Mouse (Mus musculus): ENCODE data around the gene Tssk2.

The Tssk2 gene

DNA sequence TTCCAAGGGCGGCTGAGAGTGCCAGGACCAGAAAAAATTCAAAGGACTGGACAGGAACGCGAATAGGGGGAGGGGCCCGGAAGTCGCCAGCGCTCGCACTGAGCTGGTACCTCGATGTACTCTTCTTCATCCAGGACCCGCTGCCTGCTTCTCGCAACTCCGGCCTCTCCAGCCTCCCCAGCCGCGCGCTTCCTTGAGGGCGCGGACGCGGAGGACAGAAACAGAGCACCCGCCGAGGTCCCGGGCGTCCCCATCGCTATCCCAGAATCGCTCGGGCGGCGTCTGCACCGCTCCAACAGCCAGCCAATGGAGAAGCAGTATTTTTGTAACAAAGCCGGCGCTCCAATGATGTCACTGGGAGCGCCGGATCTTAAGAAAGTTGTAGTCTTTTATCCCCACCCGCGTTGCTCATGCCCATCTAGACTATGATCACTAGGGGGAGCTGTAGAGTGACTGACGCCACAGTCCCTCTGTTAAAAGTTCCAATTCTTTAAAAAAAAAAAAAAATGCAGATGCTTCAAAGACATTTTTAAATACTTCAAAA lies 12.7 kb downstream of the Tssk2 start, which contains the start of gene Ess2:
Gene Ess2, minus strand, starts transcription at position 297 of the 544 bp plus-strand sequence.
- peak; percentile 86 to 90 for DNase-seq (ENCODE audit: low spot score in 2 of 2)

DNA sequence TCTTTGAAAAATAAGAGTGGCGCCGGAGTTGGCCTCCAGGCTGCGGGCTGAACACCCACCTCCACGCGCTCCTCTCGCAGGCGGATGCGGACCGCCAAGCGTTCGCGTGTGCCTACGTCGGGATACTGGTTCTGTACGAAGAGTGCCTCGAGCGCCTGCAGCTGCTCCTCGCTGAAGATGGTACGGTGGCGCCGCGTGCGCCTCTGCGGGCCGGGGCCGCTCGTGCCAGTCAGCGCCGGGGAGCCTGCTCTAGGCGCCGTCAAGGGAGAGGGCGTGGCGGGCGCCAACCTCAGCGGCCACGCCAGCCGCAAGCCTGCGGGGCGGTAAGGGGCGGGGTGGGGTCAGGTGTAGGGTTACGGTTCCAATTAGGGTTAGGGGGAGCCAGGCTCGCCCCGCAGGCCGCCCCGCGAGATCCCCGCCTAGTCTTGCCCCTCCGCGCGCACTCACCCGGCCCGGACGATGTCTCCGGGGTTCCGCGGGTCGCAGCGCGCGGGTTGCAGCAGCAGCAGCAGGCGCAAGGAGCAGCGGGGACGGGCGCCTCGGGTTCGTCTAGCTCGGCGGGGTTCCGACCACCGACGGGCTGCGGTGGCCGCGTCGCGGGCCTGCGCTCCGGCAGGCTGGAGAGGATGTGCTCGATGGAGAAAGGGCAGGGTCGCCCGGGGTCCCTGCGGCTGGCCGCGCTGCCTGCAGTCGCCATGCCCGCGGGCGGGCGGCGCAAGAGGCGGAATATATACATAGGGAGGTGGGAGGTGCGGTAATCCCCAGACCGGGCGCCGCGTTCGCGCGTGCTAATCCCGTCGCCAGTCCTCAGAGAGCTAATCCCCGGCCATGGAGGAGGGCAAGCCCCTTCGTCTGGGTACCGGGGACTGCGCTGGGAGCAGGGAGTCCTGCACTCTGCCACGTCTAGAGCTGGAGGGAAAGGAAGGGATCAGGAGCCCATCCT lies 16.1 kb downstream of the Tssk2 start, which contains the start of gene Gsc2:
Gene Gsc2, minus strand, starts transcription at position 753 of the 943 bp plus-strand sequence.
- DNase-seq (ENCODE audit: low spot score in 2 of 2): no peak

DNA sequence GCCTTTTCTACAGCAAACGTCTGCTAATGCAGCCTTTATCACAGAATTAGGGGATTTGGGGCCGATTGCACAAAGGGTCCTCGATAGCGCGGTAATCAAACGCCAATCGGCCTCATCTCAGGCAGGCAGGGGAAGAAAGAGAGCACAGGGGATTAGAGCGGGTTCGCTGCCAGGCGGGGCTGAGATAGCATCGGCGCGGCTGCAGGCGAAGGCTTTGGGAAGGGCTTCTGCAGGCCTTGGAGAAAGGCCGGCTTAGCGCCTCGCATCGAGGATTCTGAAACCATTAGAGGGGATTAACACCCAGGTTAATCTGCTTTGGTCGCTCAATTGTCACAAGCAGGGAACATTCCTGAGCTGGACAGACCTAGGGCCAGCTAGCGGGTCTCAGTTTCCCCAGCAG lies 22.1 kb downstream of the Tssk2 start:
- no peak for DNase-seq (ENCODE audit: low spot score in 2 of 2)

DNA sequence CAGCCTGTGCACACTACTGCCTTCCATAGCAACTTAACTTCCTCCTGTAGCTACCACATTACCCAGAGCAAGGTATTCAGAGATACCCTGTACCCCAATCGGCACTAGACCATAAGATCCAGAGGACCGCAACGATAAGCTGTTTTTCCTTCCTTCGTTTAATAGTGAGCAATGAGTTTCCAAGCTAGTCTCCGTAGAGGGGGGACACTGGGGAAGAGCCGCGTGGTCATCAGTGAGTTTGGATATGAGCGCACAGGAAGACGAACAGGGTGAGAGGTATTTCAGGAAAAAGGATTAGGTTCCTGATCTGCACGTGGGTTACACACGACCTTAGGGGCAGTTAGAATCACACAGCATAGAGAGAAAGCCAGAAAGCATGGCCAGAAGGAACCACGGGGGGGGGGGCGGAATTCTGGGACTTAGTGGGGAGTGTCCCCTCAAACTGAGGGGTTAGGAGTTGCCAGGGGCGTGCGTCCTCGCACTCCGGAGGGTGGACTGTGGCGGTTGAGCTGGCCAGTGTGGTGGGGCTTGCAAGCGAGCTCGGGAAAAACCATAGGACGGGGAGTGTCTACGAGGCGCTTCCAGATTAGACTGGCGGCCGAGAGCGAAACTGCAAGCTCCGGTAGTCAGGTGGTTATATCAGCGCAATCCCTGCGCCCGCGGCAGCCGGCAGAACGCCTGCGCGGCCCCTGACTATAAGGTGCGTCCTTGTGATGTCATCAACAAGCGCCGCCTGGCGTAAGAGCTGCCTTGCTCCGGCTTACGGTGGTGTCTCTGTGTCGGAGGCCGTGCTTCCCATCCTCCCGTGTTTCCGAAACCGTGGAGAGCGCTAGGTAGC lies 23.1 kb downstream of the Tssk2 start:
- peak; percentile 92 to 96 for DNase-seq (ENCODE audit: low spot score in 2 of 2)

DNA sequence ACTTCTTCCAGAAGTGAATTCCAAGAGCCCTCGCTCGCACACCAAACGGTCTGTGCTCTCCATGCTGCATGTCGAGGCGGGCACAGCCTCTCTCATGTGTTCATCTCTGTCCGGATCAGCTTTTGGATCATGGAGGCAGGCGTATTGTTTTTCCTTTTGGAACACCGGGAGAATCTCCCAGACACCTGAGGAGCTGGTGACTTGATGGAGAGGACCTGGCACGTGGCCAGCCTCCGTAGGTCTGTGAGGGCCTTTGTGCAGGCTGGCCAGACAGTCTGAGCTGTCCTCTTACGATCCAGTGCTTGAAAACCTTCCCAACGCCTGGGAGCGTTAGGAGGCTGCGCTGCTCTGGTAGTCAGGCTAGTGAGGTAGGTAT lies 23.7 kb downstream of the Tssk2 start:
- no peak for DNase-seq (ENCODE audit: low spot score in 2 of 2)

DNA sequence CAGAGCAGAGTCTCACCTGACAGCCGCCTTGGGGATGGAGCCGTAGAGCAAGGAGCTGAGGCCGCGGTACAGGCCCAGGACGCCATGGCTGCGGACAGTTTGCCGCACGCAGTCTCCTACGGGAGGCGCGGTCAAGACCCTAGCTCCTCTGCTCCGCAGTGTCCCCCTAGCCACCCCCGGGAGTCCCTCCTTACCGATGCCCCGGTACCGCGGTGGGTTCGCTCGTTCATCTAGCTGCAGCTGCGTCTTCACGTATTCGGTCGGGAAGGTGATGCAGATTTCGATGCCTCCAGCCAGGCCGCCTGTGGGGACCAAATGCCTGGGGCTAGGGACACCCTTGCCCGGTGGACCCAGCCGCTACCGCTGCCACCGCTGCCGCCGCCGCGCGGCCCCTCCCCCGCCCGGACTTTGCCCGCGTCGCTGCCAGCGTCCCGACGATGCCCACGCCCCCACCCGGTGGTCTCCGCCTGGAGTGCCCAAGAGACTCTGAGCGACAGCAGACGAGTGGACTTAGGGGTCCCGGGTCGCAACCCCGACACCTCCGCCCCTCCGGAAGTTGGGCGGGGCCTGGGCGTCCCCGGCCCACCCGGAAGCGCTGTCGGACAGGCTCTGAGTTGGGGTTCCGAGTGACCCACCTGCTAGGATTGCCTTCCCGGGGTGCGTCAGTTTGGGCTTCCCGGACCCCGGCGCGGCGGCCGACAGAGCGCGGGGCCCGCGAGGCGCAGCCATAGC lies 29.1 kb downstream of the Tssk2 start:
- peak; percentile 32 to 78 for DNase-seq (ENCODE audit: low spot score in 2 of 2)

DNA sequence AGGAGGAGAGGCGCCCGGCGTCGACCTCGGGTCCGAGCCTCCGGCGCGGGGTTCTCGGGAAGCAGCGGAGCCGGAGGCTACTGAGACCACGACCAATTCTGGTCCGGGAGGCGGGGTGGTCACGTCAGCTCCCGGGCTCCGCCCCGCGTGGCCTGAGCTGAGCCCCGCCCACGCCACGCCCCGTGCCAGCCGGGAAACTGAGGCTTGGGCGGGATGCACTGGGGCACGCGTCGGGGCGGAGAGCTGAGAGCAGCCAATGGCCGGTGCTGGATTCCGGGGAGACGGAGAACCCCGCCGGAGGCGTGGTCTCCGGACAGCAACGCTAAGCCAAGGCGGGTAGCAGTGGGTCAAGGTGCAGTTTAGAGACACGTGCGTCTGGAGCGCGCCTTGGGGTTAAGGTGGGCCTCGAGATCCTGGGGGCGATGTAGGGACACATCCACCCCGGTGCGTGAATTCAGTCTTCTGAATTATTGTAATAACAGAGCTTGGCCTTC lies 29.7 kb downstream of the Tssk2 start, which contains the start of gene Slc25a1:
Gene Slc25a1, minus strand, starts transcription at position 133 of the 494 bp plus-strand sequence.
- DNase-seq (ENCODE audit: low spot score in 2 of 2): peak; percentile 81 to 87

DNA sequence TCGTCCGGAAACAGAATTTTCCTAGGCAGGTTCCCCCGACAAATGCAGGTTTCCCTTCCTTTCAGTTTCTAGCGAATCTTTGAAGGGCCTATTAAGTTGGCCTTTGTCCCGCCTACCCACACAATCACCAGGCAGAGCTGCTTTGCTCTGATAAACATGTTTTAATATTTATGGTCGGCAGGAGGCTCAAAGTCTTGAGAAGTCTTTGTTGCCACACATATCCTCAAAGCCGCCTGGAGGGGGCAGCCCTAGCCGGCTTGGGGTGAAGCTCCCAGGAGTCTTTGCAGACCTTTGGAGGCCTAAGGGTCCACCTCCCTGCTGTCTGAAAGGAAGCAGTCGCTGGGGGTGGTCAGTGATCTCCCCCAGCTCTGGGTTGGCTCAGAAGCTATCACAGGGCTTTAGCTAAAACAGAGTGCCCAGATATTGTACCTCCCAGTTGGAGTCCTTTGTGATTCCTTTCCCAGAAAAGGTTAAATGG lies 30.2 kb downstream of the Tssk2 start:
- DNase-seq (ENCODE audit: low spot score in 2 of 2): peak; percentile 82 to 87

DNA sequence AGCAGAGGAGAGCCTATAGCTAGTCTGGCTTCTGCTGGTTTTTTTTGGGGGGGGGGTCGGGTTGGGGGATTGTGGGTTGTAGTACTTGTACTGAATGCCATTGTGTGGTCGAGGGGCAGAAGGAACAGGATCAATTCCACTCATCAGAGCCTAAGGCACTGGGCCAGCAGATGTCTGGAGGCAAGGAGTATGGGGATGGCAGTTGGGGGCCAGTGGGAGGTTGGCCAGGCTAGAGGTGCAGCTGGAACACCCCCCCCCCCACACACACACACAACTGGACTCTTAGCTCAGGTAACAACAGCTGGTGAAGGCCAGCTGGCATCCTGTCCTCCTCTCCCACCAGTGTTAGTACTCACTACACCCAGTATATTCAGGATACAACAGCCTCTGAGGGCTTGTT lies 30.8 kb downstream of the Tssk2 start:
- DNase-seq (ENCODE audit: low spot score in 2 of 2): no peak

DNA sequence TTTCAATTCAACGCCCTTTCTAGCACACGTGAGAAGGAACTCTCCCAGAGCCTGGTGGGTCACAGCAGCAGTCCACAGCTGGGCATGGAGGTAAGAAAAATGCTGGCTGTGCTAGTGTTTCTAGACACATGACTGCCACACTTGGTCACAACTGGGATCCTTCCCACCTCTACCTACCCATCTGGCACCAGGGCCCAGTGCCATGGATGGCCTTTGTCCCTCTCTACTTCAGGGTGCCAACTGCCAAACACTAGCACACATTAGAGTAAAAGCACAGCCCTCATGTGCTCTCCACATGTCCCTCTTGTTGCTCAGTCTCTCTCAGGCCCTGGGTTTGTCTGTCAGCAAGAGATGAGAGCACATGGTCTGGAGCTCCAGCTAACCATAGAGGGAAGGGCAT lies 31.2 kb downstream of the Tssk2 start:
- no peak for DNase-seq (ENCODE audit: low spot score in 2 of 2)

DNA sequence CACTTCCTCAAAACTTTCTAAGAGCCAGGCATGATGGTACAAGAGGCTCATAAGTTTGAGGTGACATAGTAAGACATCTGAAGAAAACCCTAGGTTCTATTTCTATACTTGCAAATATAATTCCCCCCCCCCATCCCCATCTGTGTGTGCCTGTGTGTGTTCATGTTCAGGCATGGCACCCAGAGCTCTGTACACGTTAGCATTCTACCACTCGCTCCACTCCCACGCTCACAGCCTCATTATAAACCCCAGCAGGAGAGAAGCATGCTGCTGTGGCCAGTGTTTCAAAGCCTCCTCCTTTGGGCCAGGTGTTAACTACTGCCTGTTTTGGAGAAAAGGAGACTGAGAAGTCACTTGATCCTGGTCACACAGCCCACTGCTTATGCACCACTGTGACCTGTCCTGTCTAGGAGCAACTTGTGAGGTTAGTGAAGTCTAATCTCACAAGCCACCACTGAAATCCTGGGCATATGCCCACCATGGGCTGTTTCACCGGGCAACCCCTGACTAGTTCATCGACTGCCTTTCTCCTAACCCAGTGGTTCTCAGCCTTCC lies 33.5 kb downstream of the Tssk2 start:
- no peak for DNase-seq (ENCODE audit: low spot score in 2 of 2)

DNA sequence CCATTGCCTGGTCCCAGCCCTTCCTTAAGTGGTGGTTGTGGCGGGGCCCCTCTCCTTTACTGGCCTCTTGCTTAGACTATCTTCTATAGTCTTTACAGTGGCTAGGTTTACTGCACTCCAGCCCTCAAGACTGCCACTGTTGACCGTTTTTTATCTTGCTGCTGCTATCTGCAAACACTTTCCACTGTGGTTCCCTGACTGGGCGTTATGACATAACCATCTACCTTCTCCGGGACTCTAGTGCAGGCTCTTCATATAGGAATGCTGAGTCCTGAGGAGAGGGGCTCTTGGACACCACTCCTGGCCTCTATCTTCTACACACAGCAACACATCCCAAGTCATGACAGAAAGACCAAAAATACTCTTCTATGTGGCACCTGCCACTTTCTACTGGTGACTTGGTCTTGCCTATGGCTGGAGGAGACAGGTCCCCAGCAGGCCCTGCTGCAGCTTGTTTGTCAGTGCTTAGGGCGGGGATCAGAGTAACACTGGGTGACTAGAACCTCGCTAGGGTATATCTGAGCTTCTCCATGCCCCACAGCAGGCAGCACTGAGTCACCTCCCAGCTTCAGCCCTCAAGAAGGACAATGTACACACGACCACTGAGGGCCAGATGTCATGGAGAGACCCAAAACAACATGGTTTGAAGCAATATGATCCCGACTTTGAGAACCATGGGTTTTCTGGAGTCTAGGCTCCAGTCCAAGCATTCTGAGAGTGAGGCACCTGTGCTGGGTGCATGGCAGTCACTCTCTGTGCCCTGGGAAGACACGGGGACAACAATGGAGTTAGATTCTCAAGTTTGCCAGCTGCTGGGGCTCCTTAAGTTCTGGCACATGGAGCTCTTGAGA lies 35.4 kb downstream of the Tssk2 start:
- no peak for DNase-seq (ENCODE audit: low spot score in 2 of 2)

DNA sequence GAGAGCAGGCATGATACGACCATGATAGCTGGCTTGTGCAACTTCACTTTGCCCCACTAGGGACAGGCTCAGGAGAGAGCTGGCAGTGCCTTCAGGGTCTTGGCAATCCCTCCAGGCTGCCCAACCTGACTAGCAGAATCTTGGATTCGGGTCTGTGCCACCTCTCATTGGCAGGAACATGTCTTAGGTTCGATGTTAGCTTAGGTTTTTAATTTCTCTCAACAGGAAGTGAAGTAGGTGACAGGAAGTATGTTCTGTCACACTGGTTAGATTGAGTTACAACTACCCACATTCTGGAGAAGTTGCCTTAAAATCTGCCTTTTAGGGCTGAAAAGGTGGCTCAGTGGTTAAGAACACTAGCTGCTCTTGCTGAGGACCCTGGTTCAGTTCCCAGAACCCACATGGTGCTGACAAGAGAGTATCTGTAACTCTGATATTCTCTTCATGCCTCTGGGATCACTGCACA lies 36.0 kb downstream of the Tssk2 start:
- DNase-seq (ENCODE audit: low spot score in 2 of 2): no peak

DNA sequence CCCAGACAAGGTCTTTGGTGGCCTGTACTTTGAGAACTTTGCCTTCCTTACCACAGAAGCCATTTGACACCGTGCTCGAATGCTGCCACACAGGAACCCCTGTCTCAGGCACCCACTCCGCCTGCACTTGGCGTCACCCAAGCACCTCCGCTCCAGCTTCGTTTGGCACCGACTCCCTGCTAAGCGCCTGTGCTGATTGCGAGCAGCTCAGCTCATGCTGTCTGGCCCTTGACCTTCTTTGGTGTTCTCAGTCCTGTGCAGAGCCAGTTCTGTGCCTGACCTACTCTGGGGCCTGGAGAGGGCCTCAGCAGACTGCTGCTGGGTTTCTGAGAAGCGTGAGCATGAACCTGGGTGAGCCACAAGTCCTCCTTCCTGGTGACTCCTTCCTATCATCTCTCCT lies 38.3 kb downstream of the Tssk2 start:
- DNase-seq (ENCODE audit: low spot score in 2 of 2): no peak

DNA sequence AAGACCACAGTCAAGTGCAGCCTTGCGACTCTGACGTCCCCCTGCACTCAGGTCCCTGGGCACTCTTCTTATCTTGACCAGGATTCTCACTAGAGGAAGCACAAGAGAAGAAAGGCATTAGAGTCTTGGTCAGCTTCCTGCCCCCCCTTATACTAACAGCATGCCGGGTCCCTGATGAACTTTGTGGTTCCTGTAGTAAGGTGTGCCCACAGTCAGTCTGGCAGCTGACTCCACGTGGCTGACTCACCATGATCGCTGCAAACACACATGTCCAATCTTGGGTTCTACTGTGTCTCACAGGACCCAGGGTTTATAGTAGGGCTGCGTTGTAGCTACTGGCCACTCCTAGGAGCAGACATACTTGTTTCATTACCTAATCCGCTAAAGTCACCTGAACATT lies 39.8 kb downstream of the Tssk2 start:
- DNase-seq (ENCODE audit: low spot score in 2 of 2): peak in 1 of 2 experiments; percentile 58

DNA sequence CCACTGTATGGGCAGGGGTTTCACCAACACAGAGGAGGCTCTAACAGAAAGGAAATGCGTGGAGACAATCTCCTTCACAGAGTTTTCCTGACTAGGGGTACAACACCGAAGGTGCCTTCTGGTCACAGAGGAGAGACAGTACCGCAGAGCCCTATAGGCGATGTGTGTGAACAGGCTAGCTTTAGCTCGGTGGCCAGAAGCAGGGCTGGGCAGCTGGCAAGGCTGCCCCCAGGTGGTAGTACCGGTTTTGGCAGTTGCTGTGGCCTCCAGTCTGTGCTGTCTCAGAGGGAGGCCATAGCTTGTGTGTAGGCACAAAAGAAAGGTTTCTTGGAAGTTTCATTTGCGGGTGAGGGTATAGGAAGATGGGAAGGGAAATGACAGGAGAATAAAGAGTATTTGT lies 40.4 kb downstream of the Tssk2 start:
- DNase-seq (ENCODE audit: low spot score in 2 of 2): peak; percentile 78 to 88

DNA sequence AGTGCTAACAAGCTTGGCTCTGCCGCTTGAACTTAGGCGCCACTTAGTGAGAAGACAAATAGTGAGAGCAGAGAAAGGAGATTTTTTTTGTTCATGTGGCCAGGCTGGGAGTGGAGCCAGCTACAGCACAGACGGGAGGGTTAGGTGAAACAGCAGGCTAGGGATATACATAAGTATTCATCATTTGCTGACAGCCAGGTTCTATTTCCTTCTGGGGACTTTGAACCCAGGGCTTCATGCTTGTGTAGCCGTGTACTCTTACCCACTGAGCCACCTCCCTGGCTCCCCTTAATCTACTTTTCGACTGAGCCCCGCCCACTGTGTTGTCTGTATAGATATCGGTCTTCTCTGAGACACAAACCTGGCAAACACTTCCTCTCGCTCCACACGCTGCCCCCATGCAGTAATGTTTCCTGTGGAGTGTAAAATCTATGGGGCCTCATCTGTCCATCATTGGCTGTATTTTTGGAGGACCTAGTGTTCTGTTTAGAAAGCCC lies 40.9 kb downstream of the Tssk2 start:
- DNase-seq (ENCODE audit: low spot score in 2 of 2): peak in 1 of 2 experiments; percentile 61

DNA sequence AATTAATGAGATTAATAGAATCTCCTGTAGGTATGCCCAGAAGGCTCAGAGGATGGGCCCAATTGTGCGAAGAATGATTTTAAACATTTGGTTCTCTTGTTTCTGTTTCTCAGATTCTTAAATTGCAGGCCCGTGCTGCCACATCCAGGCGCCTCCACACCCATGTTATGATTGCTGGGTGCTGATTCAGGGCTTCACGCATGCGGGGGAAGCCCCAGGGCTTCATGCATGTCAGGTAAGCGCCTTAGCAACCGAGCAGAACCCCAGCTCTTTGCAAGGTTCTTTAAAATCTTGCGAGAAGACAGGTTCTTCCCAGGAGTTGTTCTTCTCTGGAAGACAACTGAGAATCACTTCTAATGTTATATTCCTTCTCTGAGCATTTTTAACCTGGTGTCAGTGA lies 45.0 kb downstream of the Tssk2 start:
- DNase-seq (ENCODE audit: low spot score in 2 of 2): no peak

DNA sequence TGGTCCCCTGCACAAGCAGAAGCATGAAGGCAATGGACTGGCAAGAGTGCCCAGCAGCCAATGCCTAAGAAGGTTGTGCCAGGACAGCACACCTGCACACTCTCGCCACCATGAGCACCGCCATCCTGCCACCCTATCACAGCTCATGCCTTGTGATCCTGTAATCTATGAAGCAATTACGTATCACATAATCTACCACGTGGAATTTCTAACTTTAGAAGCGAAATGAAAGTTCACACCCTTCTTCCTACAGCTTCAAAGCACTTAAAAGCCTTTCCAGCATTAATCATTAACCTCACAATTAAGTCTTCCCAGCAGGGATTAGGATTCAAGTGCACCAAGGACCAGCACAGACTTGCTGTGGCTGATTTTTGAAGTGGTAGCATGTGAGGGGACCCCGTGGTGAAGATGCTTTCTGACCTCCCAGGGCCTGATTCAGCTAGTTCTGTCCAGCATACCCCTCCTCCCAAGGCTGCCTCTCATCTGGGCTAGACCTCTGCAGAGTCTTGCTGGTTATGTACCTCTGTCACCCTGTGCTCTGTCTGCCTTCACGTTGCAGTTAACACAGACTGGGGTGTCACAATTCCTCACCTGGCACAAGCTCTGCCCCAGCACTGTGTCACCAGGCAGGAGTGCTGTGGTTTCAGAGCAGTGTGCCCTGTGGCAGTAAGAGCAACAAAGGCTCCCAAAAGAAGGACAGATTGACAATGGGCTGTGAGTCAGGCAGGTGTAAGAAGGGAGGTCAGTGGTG lies 46.8 kb downstream of the Tssk2 start:
- DNase-seq (ENCODE audit: low spot score in 2 of 2): peak in 1 of 2 experiments; percentile 47
